8 mouse cellular contexts compared by ENCODE assay signal in the genomic region with DNA sequence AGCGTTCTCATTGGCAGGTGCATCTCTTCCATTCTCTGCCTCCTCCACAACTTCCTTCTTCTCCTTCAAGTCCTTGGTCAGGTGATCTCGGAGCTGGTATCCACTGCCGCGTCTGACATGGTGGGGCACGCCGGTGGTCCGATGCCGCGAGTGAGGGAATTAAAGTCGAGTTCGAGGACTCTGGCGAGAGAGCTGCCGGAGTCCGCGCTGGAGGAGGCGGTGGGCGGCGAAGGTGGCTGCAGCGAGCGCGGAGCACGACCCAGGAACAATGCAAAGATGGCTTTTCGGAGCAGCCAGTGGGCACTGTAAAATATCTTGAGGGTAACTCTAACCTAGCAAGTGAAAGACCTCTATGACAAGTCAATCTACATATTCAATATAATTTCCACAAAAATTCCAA.
A peak's percentile ranks its signal among the peaks of the same experiment; 100 is the strongest.
DNase-seq lines count a peak whose midpoint lies in the region; ATAC-seq and TF ChIP-seq lines count a peak whose summit lies in the region.
"Not testable (repeated sequence)": the region's sequence is repeated elsewhere in the genome, so short reads cannot be mapped to it uniquely, and the experiment has no call there.

No protein-coding gene starts in this region.

- H3K27me3 ChIP-seq in cerebellum, adult 2 months (ENCODE audit: control insufficient read depth, insufficient read depth, low read length); kidney, adult 2 months (replicated peaks; ENCODE audit: control insufficient read depth, insufficient read depth, low read length): not testable (repeated sequence)

- H3K4me1 ChIP-seq in cerebellum, adult 2 months (ENCODE audit: control insufficient read depth, insufficient read depth, low read length); kidney, adult 2 months (ENCODE audit: control insufficient read depth, insufficient read depth, low read length): not testable (repeated sequence)

- ATAC-seq in erythroid progenitor cell, adult 5-6 weeks (replicated peaks; ENCODE audit: low FRiP score, poor library complexity, severe bottlenecking), result peak; percentile 68

- not testable (repeated sequence) for H3K4me3 ChIP-seq in cerebellum, adult 2 months (replicated peaks; ENCODE audit: insufficient read depth, low read depth, low read length); kidney, adult 2 months (ENCODE audit: insufficient read depth, low read depth, low read length)

- not testable (repeated sequence) for H3K27ac ChIP-seq in cerebellum, adult 2 months (ENCODE audit: insufficient read depth, low read length); kidney, adult 2 months (ENCODE audit: insufficient read depth, low read depth, low read length)

- not testable (repeated sequence) for TF ChIP-seq POLR2A in cerebellum, adult 2 months (IDR thresholded peaks at IDR 0.05; ENCODE audit: borderline replicate concordance, insufficient read depth, low read length); kidney, adult 2 months (IDR thresholded peaks at IDR 0.05; ENCODE audit: low read depth, low read length)

- DNase-seq in B cell, adult 2 months, result peak; percentile 21 to 31
- DNase-seq in cerebellum, adult 2 months, result peak; percentile 8 to 37
- DNase-seq in heart, adult 8-10 months (ENCODE audit: low spot score), result peak; percentile 1
- peak; percentile 2 for DNase-seq in kidney, adult 2 months
- DNase-seq in lung, postnatal 4 days, result peak; percentile 7 to 24
- peak; percentile 4 for DNase-seq in right cerebral cortex, postnatal 25 days
- DNase-seq in thymus, postnatal 4 days, result peak; percentile 12

- not testable (repeated sequence) for TF ChIP-seq CTCF in cerebellum, adult 2 months (IDR thresholded peaks at IDR 0.05; ENCODE audit: borderline replicate concordance, insufficient read depth, low read depth, low read length); kidney, adult 2 months (conservative IDR thresholded peaks at IDR 0.05; ENCODE audit: insufficient read depth, insufficient read length, low read depth, low read length)

- 63% methylated on average over 23 of the region's 23 CpGs for WGBS in cerebellum, adult 2 months
- WGBS in kidney, adult 2 months, result 65% methylated on average over 23 of the region's 23 CpGs

- H3K36me3 ChIP-seq in kidney, adult 2 months (ENCODE audit: control insufficient read depth, insufficient read depth, low read length), result not testable (repeated sequence)
